Mouse (Mus musculus) T-helper 2 cell (primary cell): ENCODE results near the gene Fam222a.

Experiments
- in situ Hi-C: fragments of 300-600 bp; cut with MboI, MseI; formaldehyde crosslinking; loops from one replicate; pipeline ENCODE4 v1.15.1; 2025; ENCODE audit warnings: high pct_unique_total_duplicates

Fam222a gene

DNA sequence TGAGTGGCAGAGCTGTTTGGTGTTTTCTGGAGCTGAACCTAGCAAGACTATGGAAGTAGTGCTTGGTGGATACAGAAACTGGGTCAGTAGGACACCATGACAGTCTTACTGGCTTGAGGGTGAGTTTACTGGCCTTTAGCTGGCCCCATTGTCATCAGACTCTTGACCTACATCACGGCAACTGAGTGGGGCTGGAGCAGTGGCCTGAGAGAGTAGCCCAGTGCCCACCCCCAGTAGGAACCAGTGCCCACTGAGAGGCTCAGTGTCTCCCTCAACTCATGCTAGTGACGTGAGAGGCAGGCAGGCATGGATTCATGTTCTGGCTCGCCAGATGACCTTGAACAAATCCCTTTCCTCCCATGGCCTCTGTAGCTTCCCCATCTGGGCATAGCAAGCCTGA lies 15.2 kb downstream of the Fam222a start:
- in situ Hi-C loops: no loop called here

DNA sequence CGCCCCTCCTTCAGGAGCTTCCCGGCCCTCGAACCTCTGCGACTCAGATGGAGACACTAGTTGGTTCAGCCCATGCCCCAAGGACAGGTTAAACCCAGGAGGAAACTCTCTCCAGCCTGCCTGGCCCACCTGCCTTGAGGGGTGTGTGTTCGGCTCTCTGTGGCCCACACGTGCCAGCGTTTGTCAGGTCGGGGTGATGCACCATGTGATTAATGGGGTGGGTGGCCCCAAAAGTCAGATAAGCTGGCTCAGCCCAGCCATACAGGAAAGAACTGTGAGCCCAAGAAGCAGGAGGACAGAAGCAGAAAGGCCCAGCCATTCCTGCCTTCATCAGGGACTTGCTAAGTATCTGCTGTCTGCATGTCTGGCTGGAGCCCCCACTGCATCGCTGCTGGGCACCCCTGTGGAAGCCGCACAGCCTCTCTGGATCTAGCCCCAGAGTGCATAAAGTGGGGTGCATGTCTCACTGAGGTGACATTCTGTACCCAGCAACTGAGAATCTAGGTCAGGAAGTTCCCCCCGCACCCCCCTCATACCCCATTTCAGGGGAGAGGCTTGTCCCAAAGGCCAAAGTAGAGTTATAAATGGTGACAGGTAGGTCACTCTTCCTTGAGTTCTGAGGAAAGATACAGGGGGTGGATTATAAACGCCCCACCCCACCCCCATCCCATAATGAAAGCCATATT lies 15.8 kb downstream of the Fam222a start:
- in situ Hi-C loops: no loop called here

DNA sequence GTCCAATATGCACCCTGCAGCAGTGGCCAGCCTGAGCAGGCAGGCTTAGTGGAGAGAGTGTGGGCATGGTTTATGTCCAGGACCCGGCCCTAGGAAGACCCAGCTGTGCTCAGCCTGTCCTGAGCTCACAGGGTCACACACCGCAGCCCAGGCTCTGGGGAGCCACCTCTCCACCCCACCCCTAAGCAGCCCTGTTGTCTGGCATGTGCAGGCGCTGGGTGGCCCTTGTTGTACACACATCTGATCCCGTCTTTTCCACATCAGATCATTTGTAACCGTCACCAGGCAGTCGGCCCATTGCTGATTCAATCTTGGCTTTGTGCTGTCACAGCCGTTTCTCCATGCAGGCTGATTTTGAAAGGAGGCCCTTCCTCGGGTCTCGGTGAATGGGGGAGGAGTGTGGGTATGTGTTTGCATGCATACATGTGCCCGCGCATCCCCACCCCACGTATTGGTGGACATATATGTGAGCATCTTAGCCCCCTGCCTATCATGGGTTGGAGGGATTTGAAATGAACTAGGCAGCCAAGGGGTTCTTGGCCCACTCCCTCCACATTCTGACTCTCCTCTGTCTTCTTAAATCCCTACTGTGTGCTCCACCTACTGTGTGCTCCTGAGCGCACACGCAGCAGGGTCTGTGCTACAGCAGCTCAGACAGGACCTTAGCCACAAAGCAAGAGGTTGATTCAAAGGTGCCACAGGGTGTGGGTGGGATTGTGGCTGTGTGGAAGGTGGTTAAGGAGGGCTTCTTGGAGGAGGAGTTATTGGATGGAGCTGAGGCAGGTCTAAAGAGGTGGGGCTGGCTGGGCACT lies 16.7 kb downstream of the Fam222a start:
- in situ Hi-C loops: no loop called here

DNA sequence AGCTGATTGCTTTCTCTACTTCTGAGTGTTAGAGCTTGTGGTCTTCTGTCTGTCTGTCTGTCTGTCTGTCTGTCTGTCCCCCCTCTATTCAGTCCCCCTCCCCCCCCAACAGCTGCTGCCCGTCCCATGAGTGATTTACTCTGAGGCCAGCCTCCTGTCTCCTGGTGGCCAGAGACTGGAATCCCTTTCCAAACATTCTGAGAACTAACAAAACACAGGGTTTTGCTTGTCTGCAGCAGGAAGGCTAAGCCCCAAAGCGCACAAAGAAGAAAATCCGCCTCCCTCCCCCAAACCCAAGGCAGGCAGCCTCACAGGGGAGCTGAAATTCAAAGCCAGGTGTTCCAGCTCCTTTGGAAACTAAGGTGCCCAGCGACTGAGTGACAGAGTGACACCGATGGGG lies 17.9 kb downstream of the Fam222a start:
- in situ Hi-C loops: no loop called here

DNA sequence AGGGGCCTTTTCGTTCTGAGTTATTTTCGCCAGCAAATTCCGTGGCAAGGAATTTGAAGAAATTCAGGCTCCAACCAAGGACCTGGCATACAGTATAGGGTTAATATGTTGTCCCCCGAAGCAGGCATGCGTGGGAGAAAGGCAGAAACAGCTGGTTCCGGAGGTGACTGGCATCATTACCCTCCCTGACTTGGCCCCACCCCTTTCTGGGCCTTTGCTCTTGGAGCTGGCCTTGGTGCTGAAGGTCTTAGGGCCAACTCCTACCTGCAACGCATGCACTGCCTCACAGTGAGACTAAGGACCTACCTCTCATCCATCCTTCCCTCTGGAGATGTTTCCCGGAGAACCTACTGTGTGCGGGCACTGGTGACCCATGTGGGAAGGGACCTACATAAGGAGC lies 20.1 kb downstream of the Fam222a start:
- in situ Hi-C loops: no loop called here

DNA sequence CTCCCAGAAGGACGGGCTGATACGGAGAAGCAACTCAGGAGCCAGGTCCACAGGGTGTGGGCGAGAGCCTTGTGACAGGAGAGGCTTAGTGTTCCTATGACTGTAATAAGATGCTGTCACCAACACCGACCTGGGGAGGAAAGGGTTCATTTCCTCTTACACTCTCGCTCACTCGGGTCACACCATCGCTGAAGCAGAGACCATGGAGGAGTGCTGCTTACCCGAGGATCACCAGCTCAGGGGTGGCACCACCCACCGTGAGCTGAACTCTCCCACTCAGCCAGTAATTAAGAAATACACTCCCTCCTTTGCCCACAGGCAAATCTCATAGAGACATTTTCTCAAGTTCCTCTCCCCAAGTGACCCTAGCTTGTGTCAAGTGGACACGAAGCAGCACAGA lies 20.6 kb downstream of the Fam222a start:
- in situ Hi-C loops: no loop called here

DNA sequence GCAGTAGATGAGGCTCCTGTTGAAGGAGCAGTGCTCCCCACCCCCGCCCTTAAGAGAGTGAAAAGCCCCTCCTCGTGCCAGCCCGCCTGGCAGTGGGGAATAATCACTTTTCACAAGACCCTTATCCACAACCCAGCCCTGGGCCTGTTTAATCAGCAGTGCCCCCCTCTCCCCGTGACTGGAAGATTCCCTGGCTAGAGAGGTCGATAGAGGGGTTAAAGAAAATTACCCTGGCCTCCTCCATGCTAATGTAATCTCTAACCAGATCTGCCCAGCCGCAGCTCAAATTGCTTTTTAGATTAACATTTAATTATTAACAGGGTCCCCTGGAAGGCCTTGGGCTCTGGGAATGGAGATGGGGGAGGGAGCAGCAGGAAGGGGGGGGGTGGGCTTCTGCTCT lies 21.2 kb downstream of the Fam222a start:
- in situ Hi-C loops: no loop called here

DNA sequence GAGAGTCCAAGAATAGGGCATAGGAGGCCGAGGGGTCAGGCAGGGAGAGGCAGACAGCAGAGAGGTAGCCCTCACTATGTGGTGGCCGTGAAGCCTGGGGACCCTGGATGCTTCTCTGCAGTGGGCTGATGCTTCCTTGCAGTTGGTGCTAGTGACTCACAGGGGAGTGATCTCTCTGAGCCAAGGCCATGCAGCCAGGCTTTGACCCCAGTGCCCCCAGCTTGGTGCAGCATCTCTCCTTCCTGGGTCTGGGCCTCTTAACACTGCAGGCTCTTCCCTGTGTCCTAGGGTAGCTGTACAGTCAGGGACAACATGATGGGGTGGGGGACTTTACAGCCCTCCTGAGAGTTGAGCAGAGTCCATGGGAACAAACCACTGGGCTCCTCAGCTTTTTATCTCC lies 21.6 kb downstream of the Fam222a start:
- in situ Hi-C loops: no loop called here

DNA sequence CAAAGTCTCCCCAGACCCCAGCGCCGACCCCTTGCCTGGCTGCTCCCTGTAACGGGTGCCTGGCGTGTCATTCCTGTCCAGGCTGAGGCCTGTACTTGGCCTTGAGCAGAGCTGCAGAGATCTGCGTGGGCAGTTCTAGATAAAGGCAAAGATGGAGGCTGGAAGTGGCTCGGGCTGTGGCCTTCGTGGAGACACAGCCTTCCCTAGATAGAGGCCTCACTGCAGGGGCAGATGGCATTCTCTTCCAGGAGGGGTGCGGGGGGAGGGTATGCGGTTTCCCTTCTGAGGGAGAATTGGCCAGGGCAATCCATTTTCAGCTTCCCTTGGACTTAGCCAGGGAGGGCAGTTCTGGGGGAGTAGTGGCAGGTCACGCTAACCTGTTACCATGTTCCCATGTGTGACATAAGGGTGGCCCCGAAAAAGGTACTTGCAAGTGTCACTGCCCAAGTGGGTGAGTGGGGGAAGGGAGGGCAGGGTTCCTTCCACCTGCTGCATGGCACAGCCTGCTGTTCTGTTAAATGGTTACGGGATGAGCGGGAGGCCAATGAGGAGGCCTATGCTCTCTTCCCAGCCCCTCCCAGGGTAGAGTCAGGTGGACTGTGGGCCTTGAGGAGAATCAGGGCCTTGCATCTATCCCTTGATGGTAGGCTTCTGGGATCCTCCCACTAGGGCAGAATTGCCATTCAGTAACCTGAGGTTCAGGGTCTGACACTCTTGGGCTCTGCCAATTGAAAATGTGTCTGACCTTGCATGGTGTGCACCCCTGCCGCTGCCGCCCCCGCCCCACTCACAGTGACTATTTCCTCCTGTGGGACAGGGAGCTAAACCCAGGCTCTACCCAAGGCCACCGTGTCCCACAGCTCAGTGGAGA lies 22.5 kb downstream of the Fam222a start:
- in situ Hi-C loops: no loop called here

DNA sequence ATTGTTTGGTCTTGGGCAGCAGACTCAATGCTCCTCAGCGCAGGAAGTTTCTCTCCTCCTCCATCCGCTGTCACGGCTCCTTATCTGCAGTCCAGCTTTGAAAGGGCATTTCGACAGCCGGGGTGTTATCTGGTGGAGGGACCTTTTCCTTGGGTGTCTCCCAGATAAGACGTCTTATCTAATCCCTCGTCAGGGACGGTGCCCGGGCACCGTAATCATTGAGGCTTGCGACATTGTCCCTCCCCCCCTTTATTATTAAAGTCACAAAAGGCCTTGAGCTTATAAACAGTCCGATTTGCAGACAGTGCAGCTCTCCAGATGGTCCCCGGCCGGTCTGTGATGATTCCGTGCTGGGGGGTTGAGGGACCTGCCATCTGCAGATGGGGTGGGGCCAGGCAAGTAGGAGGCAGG lies 23.3 kb downstream of the Fam222a start:
- in situ Hi-C loops: no loop called here

DNA sequence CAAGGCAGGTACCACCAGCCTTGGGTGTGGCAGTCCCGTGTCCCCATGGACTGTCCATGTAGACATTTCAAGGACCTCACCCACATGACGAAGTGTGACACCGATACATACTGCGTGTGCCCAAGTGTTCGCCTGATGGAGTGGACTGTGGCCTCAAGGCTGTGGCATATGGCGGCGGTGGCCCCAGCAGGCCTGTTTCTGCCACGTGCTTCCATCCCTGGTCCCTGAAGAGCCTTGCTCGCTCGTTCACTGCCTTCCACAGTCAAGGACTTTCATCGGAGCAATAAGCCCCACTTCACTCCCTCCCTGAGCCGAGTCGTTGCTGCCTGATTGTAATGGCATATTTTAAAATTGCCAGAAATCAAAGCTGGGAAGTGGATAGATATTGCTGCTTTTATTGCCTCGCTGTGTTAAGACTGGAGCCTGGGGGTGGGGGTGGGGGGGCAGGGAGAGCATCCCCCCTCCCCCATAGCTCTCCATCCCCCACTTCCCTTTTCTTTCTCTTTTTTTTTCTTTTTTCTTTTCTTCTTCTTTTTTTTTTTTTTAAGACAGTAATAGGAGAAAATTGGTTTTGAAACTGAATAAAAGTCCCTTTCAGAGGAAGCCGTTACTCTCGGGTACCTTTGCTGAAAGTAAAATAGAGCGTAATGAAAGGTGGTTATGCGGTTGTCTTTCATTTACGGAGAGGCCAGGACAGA lies 24.8 kb downstream of the Fam222a start:
- in situ Hi-C loops: no loop called here

DNA sequence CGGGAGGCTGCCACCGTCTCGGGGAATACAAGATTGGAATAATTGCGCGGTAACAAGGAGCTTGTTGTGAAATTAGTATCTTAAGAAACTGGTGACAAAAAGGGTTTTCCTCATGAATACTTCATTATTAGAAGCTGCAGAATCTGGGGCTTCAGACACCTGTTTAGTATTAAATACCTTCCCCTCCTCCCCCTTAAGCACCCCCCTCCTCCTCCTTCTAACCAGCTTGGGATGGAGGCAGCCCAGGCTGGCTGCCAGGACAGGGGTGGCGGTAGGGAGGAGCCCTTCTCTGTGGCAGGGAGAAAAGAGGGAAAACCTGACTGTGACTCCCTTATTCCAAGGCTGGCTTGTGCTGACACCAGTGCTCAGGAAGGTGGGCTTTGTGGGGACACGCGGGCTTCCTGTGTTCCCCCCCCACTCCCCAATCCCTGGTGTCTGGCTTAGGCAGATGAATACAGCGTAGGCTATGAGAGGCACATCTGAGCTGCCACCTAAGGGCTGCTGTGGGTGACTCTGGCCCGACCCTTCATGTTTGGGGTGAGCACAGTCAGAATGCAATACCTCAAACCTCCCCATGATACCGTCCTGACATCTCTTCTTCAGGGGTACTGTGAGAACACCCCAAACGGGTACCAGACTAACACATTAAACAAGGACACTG lies 25.5 kb downstream of the Fam222a start:
- in situ Hi-C loops: no loop called here

DNA sequence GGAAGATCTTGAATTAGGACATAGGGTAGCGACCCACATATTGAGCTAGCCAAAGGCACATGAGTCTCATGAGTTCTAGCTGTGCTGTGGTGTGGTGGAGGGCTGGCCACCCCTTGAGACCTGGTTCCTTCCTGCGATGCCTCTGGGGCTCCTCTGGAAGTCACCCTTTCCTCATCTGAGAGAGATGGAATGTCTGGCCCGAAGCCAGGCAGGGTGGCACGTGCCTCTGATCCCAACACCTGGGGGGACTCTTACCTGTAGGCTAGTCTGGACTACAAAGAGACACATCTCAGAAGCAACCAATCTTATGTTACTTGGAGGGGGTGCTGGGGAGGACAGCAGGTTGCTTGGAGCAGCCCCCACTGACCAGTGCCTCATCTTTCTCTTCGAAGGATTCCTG lies 26.1 kb downstream of the Fam222a start:
- in situ Hi-C loops: no loop called here

DNA sequence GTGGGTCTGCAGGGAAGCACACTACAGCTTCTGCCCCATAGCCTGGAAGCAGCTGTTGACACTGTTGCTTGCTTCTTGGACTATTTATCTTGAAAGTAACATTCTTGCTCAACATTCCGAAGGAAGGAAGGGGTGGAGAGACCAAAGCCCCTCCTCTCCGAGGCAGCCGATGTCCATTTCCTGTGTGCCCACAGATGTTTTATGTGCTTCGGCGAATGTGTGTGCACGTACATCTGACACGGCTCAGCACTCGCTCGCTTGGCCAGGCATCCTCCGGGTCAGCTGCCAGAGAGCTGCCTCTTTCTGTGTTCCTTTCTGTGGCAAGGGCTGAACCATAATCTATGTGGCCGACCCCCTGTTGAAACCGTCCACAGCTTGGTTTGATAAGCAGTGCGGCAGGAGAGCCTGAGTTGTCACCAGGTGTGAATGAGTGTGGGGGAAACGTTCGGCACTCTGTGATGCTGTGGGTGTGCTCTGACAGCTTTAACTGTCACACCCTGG lies 27.0 kb downstream of the Fam222a start:
- in situ Hi-C loops: no loop called here

DNA sequence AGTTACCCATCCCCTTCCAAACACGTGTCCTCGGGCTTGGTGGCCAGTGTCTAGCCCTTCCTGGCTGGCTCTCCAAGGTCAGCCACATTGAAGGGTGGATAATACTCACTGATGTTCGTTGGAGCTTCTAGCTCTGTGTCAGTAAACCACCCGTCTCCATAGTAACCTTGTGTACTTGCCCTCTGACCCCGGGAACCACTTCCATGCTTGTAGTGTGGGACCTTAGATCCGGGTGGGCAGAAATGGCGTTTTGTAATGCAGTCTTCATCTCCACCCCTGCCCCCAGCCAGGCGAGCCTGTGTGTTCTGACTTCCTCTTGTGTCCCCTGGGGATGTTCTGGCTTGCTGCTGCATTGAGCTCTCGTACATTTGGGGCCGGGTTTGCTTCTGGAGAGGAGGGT lies 28.8 kb downstream of the Fam222a start:
- in situ Hi-C loops: no loop called here

DNA sequence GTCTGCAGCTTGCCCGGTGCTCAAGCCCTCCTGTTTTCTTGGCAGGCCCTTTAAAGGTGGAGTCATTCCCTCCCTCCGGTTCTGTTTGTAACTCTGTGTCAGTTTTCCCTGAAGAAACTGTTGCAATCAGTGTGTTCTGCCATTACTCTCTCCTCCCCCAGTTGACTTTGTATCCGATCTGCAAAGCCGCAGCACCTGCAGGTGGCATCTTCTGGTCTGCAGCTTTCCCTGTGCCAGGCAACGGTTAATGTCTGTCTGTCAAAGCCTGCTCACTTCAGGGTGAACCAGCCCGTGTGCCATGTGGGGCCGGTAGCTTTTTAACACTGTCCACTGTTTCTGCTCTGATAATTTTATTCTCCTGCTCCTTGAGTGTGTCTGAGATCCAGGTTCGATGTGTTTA lies 29.4 kb downstream of the Fam222a start:
- in situ Hi-C loops: no loop called here

DNA sequence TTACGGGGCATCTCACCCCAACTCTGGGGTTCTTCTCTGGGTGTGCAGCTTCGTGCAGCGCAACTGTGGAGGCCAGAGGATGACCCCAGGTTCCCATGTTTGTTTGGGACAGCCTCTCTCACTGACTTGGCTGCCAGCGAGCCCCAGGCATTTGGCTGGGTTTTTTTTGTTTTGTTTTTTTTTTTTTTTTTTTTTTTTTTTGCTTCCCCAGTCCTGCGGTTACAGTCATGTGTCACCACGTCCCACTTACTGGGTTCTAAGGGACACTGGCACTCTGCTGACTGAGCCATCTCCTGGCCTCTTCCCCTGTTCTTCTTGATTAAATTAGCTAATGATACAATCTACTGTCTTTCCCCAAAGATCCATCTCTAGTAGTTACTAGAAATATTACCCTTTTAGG lies 29.8 kb downstream of the Fam222a start:
- in situ Hi-C loops: no loop called here

DNA sequence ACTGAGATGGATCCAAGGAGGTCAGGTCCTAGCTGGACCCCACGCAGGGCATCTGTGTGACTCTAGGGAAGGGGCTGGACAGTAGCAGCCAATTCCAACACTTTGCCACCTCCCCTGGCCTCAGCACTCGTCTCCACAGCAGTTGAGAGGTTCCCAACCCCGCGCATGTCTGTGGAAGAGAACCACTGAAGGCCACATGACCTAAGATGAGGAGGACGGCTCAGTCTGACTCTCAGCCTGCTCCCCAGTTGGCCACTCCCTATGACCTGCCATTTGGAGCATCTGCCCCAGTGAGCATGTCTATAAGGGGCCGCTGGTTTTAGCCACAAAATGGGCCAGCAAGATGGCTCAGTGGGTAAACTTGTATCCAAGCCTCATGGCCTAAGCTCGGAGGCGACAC lies 34.2 kb downstream of the Fam222a start:
- in situ Hi-C loops: no loop called here

DNA sequence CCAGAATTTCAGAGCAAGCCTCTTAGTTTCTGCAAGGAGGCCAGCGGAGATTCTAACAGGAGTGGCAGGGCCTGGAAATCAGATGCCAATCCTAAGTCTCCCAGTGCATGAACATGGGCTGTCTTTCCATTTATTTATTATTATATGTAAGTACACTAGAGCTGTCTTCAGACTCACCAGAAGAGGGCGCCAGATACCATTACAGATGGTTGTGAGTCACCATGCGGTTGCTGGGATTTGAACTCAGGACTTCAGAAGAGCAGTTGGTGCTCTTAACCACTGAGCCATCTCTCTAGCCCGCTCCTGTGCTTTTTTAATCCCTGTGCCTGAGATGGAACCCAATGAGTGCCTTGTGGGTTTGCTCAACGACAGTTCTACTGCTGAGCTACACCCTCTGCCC lies 36.2 kb downstream of the Fam222a start:
- in situ Hi-C loops: no loop called here

DNA sequence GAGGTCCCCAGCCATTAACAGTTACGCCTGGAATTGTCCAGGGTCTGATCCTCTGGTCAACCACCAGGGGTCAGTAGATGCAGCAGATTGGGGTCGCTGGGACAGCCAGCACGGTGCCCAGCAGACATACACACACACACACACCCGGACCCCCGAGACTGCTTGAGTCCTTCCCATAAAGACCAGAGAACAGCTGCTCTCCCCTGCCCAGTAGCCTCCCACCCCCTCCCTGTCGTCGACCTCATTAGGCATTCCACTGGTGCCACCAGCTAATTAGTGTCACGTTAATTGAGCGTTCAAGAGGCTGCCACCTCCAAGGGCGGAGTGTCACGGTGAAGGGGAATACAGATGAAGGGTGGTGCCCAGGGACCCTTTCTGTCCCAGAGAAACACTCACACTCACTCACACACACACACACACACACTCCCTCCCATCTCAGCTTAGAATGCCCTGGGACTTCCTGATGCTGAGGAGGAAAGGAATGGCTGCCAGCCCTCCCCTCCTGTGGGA lies 37.0 kb downstream of the Fam222a start:
- in situ Hi-C loops: no loop called here

DNA sequence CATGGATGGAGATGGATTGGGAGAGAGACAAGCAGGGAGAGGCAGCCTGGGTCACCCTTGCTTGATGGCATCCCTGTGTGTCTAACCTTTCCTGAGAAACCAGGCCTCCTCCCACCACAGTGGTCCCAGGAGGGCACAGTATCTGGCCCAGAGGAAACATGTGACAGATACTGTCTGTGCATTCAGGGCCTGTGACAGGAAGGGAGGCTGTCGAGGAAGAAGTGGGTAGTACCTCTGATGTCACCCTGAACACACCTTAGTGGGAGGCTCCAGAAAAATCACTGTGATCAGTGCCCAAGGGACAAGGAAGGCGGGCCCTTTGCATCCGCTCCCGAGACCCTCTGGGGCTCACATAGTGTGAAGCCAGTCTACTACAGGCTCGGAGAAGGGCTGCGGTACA lies 38.2 kb downstream of the Fam222a start:
- in situ Hi-C loops: no loop called here
